Mouse (Mus musculus): Measurements from ENCODE around the gene BC051665.

BC051665 gene

GRCm38 (mm10) chr13:60743381-60744077 is 42.6 kb downstream of the BC051665 start:
- no peak for DNase-seq

- no peak for DNase-seq
Observed at GRCm38 (mm10) chr13:60742611-60743010, 43.6 kb downstream of the BC051665 start.

GRCm38 (mm10) chr13:60740248-60740647 is 45.9 kb downstream of the BC051665 start:
- DNase-seq, result no peak

GRCm38 (mm10) chr13:60738429-60738828 is 47.7 kb downstream of the BC051665 start:
- peak; percentile 21 for DNase-seq

- peak; percentile 23 for DNase-seq
Observed at GRCm38 (mm10) chr13:60737632-60738324, 48.4 kb downstream of the BC051665 start.

- no peak for DNase-seq
Observed at GRCm38 (mm10) chr13:60736421-60737105, 49.6 kb downstream of the BC051665 start.

- DNase-seq, result peak; percentile 45
Observed at GRCm38 (mm10) chr13:60735306-60735705, 50.9 kb downstream of the BC051665 start.
